Mouse (Mus musculus): ENCODE measurements around the gene 7420426K07Rik. TPM values are rescaled to one million over a fixed set of nuclear protein-coding genes. Genes with fewer than 3 reads are reported as not detected.

The 7420426K07Rik gene
- polyA plus RNA-seq (2014; fragmentation: Nextera tagmentation; extraction: Ambion mirVana), result not detected in 2 replicates

- no peaks in the 10 kb centered on the region for H3K36me3 ChIP-seq (ENCODE audit: control insufficient read depth, insufficient read depth, low read length)
- no peak within 1 kb of the TSS for H3K27ac ChIP-seq (ENCODE audit: low read depth, low read length)
- 93% methylated on average over 2 of the region's 2 CpGs for WGBS
- no peak within 1 kb of the TSS for H3K9ac ChIP-seq (ENCODE audit: low read depth, low read length)
- H3K4me3 ChIP-seq (ENCODE audit: low read depth, low read length), result no peak within 1 kb of the TSS
- H3K9me3 ChIP-seq (ENCODE audit: control insufficient read depth, low read length), result no peaks in the 10 kb centered on the region
- no peaks in the 10 kb centered on the region for H3K27me3 ChIP-seq (ENCODE audit: control insufficient read depth, insufficient read depth, low read length)
- ATAC-seq (ENCODE audit: low FRiP score), result no peak
- no peak within 1 kb of the TSS for H3K4me2 ChIP-seq (replicated peaks; ENCODE audit: low read depth, low read length)
- no peak for DNase-seq (ENCODE audit: low spot score)
- no peaks in the 10 kb centered on the region for H3K4me1 ChIP-seq (replicated peaks; ENCODE audit: control insufficient read depth, insufficient read depth, low read length)
These were observed at the start of gene 7420426K07Rik for GRCm38 (mm10) chr9:98902819-98903218. 7420426K07Rik (plus strand) TSS chr9:98903119.

- Histone ChIP-seq H3K4me2 (replicated peaks; ENCODE audit: low read depth, low read length) (no peak within 1 kb of the TSS), H3K9me3 (ENCODE audit: control insufficient read depth, low read length) (no peaks in the 10 kb centered on the region), H3K27me3 (ENCODE audit: control insufficient read depth, insufficient read depth, low read length) (no peaks in the 10 kb centered on the region), H3K9ac (ENCODE audit: low read depth, low read length) (no peak within 1 kb of the TSS), H3K4me3 (ENCODE audit: low read depth, low read length) (no peak within 1 kb of the TSS), H3K36me3 (ENCODE audit: control insufficient read depth, insufficient read depth, low read length) (no peaks in the 10 kb centered on the region), H3K4me1 (replicated peaks; ENCODE audit: control insufficient read depth, insufficient read depth, low read length) (no peaks in the 10 kb centered on the region), H3K27ac (ENCODE audit: low read depth, low read length) (no peak within 1 kb of the TSS)
- DNase-seq (ENCODE audit: low spot score) (no peak), ATAC-seq (ENCODE audit: low FRiP score) (no peak)
- WGBS, result 75% methylated on average over 18 of the region's 18 CpGs
These were observed 46.7 kb upstream of the 7420426K07Rik start, which contains the start of gene Prr23a2 for GRCm38 (mm10) chr9:98856210-98856609. Prr23a2 (plus strand) TSS chr9:98856494.

GRCm38 (mm10) chr9:98863463-98863862 lies 39.5 kb upstream of the 7420426K07Rik start:
- WGBS, result 83% methylated on average over 3 of the region's 3 CpGs
- no peak for DNase-seq (ENCODE audit: low spot score)

GRCm38 (mm10) chr9:98864571-98864970 lies 38.3 kb upstream of the 7420426K07Rik start, which contains the start of gene Prr23a3:
Prr23a3 (plus strand) TSS chr9:98864767.
- H3K36me3 ChIP-seq (ENCODE audit: control insufficient read depth, insufficient read depth, low read length), result no peaks in the 10 kb centered on the region
- no peak for DNase-seq (ENCODE audit: low spot score)
- no peak within 1 kb of the TSS for H3K4me3 ChIP-seq (ENCODE audit: low read depth, low read length)
- no peak for ATAC-seq (ENCODE audit: low FRiP score)
- no peak within 1 kb of the TSS for H3K4me2 ChIP-seq (replicated peaks; ENCODE audit: low read depth, low read length)
- no peak within 1 kb of the TSS for H3K27ac ChIP-seq (ENCODE audit: low read depth, low read length)
- WGBS, result 61% methylated on average over 22 of the region's 22 CpGs
- no peaks in the 10 kb centered on the region for H3K9me3 ChIP-seq (ENCODE audit: control insufficient read depth, low read length)
- no peaks in the 10 kb centered on the region for H3K27me3 ChIP-seq (ENCODE audit: control insufficient read depth, insufficient read depth, low read length)
- H3K4me1 ChIP-seq (replicated peaks; ENCODE audit: control insufficient read depth, insufficient read depth, low read length), result no peaks in the 10 kb centered on the region
- H3K9ac ChIP-seq (ENCODE audit: low read depth, low read length), result no peak within 1 kb of the TSS

More at GRCm38 (mm10) chr9:98863463-98863862, 39.5 kb upstream of the 7420426K07Rik start:
- H3K4me3 ChIP-seq (ENCODE audit: low read depth, low read length), result no peak overlapping the region
- no peak overlapping the region for H3K27ac ChIP-seq (ENCODE audit: low read depth, low read length)
- H3K4me2 ChIP-seq (replicated peaks; ENCODE audit: low read depth, low read length), result no peak overlapping the region
- no peaks in the 10 kb centered on the region for H3K36me3 ChIP-seq (ENCODE audit: control insufficient read depth, insufficient read depth, low read length)
- H3K9ac ChIP-seq (ENCODE audit: low read depth, low read length), result no peak overlapping the region
- no peak for ATAC-seq (ENCODE audit: low FRiP score)
- H3K4me1 ChIP-seq (replicated peaks; ENCODE audit: control insufficient read depth, insufficient read depth, low read length), result no peaks in the 10 kb centered on the region
- H3K27me3 ChIP-seq (ENCODE audit: control insufficient read depth, insufficient read depth, low read length), result no peaks in the 10 kb centered on the region
- no peaks in the 10 kb centered on the region for H3K9me3 ChIP-seq (ENCODE audit: control insufficient read depth, low read length)

DNA sequence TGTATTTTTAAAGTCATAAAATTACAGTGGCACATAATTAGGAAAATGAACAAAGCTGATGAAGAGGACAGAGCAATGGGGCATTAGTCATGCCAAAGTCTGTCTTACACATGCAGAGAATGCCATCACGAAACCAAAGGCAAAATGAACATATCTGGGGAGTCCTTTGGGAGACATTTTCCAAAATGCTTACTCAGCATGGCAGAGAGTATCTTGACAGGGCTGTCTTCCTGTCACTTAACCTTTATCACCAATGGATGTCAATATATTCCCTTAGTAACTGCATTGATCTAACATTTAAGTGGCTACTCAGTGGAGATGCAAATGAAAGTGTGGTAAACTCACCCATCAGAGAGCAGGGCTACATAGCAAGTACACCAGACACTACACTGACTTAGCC lies 1.4 kb upstream of the 7420426K07Rik start:
- Histone ChIP-seq H3K4me2 (replicated peaks; ENCODE audit: low read depth, low read length) (no peak overlapping the region), H3K27me3 (ENCODE audit: control insufficient read depth, insufficient read depth, low read length) (no peaks in the 10 kb centered on the region), H3K4me3 (ENCODE audit: low read depth, low read length) (no peak overlapping the region), H3K4me1 (replicated peaks; ENCODE audit: control insufficient read depth, insufficient read depth, low read length) (no peaks in the 10 kb centered on the region), H3K9me3 (ENCODE audit: control insufficient read depth, low read length) (peaks cover 3% of the 10 kb centered on the region; the same call in 1 of the 2 replicates), H3K36me3 (ENCODE audit: control insufficient read depth, insufficient read depth, low read length) (no peaks in the 10 kb centered on the region), H3K27ac (ENCODE audit: low read depth, low read length) (no peak overlapping the region), H3K9ac (ENCODE audit: low read depth, low read length) (no peak overlapping the region)
- 82% methylated on average over 1 of the region's 1 CpGs for WGBS
- ATAC-seq (ENCODE audit: low FRiP score) (no peak), DNase-seq (ENCODE audit: low spot score) (no peak)

GRCm38 (mm10) chr9:98920629-98921523 lies 18.0 kb downstream of the 7420426K07Rik start:
- Histone ChIP-seq H3K9me3 (ENCODE audit: control insufficient read depth, low read length) (no peaks in the 10 kb centered on the region), H3K27me3 (ENCODE audit: control insufficient read depth, insufficient read depth, low read length) (no peaks in the 10 kb centered on the region), H3K9ac (ENCODE audit: low read depth, low read length) (no peak overlapping the region), H3K4me1 (replicated peaks; ENCODE audit: control insufficient read depth, insufficient read depth, low read length) (no peaks in the 10 kb centered on the region), H3K36me3 (ENCODE audit: control insufficient read depth, insufficient read depth, low read length) (no peaks in the 10 kb centered on the region), H3K27ac (ENCODE audit: low read depth, low read length) (no peak overlapping the region), H3K4me2 (replicated peaks; ENCODE audit: low read depth, low read length) (no peak overlapping the region), H3K4me3 (ENCODE audit: low read depth, low read length) (no peak overlapping the region)
- DNase-seq (ENCODE audit: low spot score) (no peak), ATAC-seq (ENCODE audit: low FRiP score) (no peak)
- 88% methylated on average over 5 of the region's 5 CpGs for WGBS

GRCm38 (mm10) chr9:98923119-98923518 lies 20.2 kb downstream of the 7420426K07Rik start:
- ATAC-seq (ENCODE audit: low FRiP score) (no peak), DNase-seq (ENCODE audit: low spot score) (no peak)
- H3K4me3 ChIP-seq (ENCODE audit: low read depth, low read length), result no peak overlapping the region
- H3K27me3 ChIP-seq (ENCODE audit: control insufficient read depth, insufficient read depth, low read length), result no peaks in the 10 kb centered on the region
- no peaks in the 10 kb centered on the region for H3K9me3 ChIP-seq (ENCODE audit: control insufficient read depth, low read length)
- no peak overlapping the region for H3K9ac ChIP-seq (ENCODE audit: low read depth, low read length)
- no peaks in the 10 kb centered on the region for H3K4me1 ChIP-seq (replicated peaks; ENCODE audit: control insufficient read depth, insufficient read depth, low read length)
- H3K36me3 ChIP-seq (ENCODE audit: control insufficient read depth, insufficient read depth, low read length), result no peaks in the 10 kb centered on the region
- 41% methylated on average over 6 of the region's 6 CpGs for WGBS
- no peak overlapping the region for H3K27ac ChIP-seq (ENCODE audit: low read depth, low read length)
- H3K4me2 ChIP-seq (replicated peaks; ENCODE audit: low read depth, low read length), result no peak overlapping the region

DNA sequence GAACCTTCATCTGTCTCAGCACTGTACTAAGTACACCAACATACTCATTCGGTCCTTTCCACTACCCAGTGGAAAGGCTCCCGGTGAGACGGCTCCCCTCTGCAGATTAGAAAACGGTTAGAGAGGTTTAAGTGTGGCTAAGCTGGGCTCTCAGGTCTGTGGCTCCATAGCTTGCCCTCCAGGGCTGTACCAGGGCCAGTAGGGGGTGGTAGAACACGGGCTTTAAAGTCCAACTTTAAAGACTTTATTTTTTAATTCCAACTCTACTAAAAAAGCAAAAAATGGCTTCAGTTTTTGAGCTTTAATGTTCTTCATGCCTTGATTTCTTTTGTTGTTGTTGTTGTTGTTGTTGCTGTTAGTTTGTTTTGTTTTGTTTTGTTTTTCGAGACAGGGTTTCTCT lies 21.3 kb downstream of the 7420426K07Rik start:
- Histone ChIP-seq H3K4me2 (replicated peaks; ENCODE audit: low read depth, low read length) (no peak overlapping the region), H3K9ac (ENCODE audit: low read depth, low read length) (no peak overlapping the region), H3K36me3 (ENCODE audit: control insufficient read depth, insufficient read depth, low read length) (no peaks in the 10 kb centered on the region), H3K4me3 (ENCODE audit: low read depth, low read length) (no peak overlapping the region), H3K27ac (ENCODE audit: low read depth, low read length) (no peak overlapping the region), H3K4me1 (replicated peaks; ENCODE audit: control insufficient read depth, insufficient read depth, low read length) (no peaks in the 10 kb centered on the region), H3K27me3 (ENCODE audit: control insufficient read depth, insufficient read depth, low read length) (no peaks in the 10 kb centered on the region), H3K9me3 (ENCODE audit: control insufficient read depth, low read length) (no peaks in the 10 kb centered on the region)
- 72% methylated on average over 6 of the region's 6 CpGs for WGBS
- no peak for ATAC-seq (ENCODE audit: low FRiP score)
- no peak for DNase-seq (ENCODE audit: low spot score)

DNA sequence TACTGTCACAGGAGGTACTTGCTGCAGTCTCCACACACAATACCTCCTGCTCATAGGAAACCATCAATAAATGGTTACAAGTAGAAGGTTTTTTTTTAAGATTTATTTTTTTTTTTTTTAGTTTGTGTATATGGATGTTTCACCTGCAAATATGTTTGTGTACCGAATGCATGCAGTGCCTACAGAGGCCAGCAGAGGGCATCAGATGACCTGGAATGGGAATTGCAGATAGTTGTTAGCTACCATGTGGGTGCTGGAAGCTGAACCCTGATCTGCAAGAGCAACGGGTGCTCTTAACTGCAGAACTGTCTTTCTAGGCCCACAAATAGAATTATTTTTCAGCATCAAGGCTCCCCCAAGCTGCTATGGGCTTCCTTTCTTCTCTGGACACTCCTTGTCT lies 26.6 kb downstream of the 7420426K07Rik start:
- Histone ChIP-seq H3K27me3 (ENCODE audit: control insufficient read depth, insufficient read depth, low read length) (no peaks in the 10 kb centered on the region), H3K9ac (ENCODE audit: low read depth, low read length) (no peak overlapping the region), H3K36me3 (ENCODE audit: control insufficient read depth, insufficient read depth, low read length) (no peaks in the 10 kb centered on the region), H3K4me2 (replicated peaks; ENCODE audit: low read depth, low read length) (no peak overlapping the region), H3K4me1 (replicated peaks; ENCODE audit: control insufficient read depth, insufficient read depth, low read length) (no peaks in the 10 kb centered on the region), H3K27ac (ENCODE audit: low read depth, low read length) (no peak overlapping the region), H3K4me3 (ENCODE audit: low read depth, low read length) (no peak overlapping the region), H3K9me3 (ENCODE audit: control insufficient read depth, low read length) (no peaks in the 10 kb centered on the region)
- 86% methylated on average over 2 of the region's 2 CpGs for WGBS
- ATAC-seq (ENCODE audit: low FRiP score) (no peak), DNase-seq (ENCODE audit: low spot score) (no peak)

All from hindbrain, embryonic 11.5 days (tissue).